Mouse (Mus musculus) activated CD4-positive, CD25-positive, alpha-beta regulatory T cell, adult 4 months (primary cell): ENCODE measurements around the gene Fam78b. TPM values are rescaled to one million over a fixed set of nuclear protein-coding genes. Genes with fewer than 3 reads are reported as not detected.

ENCODE experiments used
- ATAC-seq: one replicate; pipeline ENCODE4 v1.8.0; 2017
- polyA plus RNA-seq, 2 experiments: library from polyadenylated mRNA; unstranded; fragments of 100-300 nt; shearing (Covaris generic); gene quantifications; one replicate each; pipeline ENCODE4 v1.2.1; 2017

Gene Fam78b
- polyA plus RNA-seq, result not detected

GRCm38 (mm10) chr1:167001174-167001843, at the start of gene Fam78b:
Gene Fam78b, plus strand, starts transcription at chr1:167001417.
- no peak for ATAC-seq

DNA sequence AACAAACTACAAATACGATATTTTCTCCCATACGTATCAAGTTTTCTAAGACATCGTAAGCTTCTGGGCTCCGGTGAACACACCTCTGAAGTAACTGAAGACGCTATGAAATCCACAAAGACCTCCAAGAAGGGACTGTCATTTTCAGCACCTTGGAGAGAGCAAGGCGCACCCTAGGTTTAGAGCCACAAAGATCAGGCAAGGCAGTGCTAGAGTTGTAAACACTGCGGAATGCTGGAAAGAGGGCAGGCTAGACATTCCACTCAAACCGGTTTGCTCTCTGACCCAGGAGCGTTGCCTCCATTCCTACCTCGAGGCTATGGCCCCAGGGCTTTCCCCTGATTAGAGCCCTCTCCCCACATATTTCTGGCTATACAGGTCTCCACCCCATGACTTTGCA, 36.7 kb upstream of the Fam78b start:
- no peak for ATAC-seq

DNA sequence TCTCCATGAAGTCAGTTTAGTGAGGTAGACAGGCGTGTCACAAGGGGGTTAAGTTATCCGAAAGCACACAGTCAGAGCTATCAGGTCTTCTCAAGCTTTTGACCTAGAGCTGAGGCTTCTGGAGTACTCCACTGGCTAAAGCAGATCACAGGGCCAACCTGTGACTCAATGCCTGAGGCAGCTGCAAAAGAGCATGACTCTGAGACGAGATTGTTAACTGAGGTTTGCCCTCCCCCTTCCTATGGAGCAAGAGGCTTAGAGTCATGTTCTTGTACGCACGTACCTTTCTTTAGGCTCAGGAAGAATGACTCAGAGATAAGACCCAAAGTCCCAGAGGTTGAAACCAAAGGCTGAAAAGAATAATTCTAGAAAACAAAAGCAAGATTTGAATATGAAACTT, 32.9 kb upstream of the Fam78b start:
- no peak for ATAC-seq

- ATAC-seq, result no peak
Observed at GRCm38 (mm10) chr1:166973731-166974130, 27.5 kb upstream of the Fam78b start.

GRCm38 (mm10) chr1:166978611-166979010, 22.6 kb upstream of the Fam78b start:
- no peak for ATAC-seq

DNA sequence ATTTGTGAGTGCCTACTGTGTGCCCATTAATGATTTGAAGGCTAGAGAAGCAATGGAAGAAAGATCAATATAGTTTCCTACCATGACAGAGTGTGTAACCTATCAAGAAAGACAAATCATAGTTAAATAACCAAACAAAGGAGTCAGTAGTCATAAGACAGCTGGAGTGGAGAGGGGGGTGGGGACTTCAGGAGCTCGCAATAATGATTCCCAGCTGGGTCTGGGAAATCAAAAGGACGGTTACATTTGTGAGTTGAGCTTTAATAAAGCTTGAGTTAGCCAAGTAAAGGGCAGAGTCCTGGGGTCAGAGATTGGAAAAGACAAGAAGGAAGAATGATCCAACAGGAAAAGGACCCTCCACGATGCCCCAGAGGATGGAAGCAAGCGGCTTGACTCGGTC, 7.0 kb upstream of the Fam78b start:
- no peak for ATAC-seq

DNA sequence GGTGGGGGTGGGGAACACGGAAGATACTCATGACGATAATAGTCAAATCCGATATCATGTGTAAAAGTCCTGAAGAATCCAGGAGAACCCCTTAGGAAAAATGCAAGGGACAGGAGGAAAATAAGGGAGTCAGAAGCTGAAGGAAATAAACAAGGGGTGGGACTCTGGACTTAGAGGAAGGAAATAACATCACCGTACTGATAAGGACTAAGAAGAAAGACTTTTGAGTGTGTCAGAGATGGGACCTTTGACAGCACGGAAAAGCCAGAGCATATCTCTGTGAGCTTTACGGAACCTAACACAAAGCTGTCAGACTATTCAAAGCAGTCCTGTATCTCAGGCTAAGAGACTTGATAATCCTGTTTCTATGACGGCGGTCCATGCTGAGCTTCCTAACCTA, 5.0 kb upstream of the Fam78b start:
- ATAC-seq, result no peak

GRCm38 (mm10) chr1:166996811-166997210, 4.4 kb upstream of the Fam78b start:
- ATAC-seq, result no peak

- no peak for ATAC-seq
Observed at GRCm38 (mm10) chr1:167000529-167001173, 566 bp upstream of the Fam78b start.

GRCm38 (mm10) chr1:167001844-167002485, 748 bp downstream of the Fam78b start:
- ATAC-seq, result no peak

GRCm38 (mm10) chr1:167002486-167002850, 1.3 kb downstream of the Fam78b start:
- ATAC-seq, result no peak

DNA sequence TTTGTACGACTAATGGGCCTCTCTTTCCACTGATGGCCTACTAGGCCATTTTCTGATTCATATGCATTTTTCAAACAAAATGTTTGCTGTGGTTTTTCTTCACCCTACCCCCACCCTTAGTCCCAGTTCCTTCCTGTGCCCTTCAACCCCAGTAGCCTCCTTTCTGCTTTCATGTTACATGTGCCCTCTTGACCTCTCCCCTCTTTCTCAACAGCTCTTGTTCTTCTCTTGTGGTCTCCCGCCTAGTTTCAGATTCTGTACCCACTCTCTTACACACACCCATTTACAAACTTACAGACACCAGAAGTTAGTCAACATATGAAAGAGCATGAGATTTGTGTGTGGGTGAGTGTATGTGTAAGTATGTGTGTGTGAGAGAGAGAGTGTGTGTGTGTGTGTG, 3.4 kb downstream of the Fam78b start:
- no peak for ATAC-seq

GRCm38 (mm10) chr1:167007341-167007740, 6.1 kb downstream of the Fam78b start:
- no peak for ATAC-seq

DNA sequence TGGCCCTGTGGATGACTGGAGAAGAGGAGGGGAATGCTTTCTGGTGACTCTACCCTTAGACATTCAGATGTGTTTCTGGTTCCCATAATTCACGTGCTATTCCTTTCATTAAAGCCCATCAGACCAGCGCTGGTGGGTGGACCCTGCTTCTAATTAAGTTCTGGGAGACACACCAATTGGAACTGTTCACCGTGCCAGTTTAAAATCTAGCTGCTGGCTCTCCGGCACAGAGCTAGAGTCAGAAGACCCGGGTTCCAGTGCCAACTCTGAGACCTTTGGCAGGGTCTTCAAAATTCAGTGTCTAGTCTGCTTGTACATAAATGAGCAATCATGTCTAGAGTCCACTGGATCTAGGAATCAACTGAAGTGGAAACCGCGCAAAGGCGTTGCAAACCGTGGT, 9.0 kb downstream of the Fam78b start:
- ATAC-seq, result no peak

GRCm38 (mm10) chr1:167011301-167011700, 10.1 kb downstream of the Fam78b start:
- no peak for ATAC-seq

GRCm38 (mm10) chr1:167012616-167013015, 11.4 kb downstream of the Fam78b start:
- ATAC-seq, result no peak

DNA sequence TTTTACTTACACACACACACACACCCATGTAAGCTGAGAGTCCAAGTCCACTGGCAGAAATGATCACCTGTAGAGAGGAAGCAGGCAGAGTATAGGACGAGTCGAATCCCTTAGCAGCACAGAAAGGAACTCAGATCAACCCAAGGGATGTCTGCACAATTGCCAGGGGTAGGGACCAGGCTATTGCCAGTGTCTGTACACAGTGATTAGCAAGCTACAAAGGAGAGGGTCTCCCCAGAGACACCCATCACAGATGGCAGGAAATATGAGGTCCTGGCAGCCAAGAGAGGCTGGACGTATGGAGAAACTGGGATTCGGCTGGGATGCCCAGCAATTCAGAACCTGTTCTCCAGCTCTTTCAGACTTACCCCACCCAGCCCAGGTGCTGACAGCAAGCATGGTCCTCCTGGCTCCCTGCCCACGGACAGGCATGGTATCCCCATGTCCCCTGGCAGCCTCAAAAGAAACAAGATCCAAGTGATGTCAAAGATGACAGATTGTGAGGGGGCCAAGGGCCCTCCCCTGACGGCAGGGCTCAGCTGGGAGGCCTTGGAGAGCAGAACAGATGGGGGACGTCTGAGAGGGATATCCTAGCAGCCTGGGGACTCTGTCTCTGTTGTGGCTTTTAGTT, 12.1 kb downstream of the Fam78b start:
- ATAC-seq, result no peak

DNA sequence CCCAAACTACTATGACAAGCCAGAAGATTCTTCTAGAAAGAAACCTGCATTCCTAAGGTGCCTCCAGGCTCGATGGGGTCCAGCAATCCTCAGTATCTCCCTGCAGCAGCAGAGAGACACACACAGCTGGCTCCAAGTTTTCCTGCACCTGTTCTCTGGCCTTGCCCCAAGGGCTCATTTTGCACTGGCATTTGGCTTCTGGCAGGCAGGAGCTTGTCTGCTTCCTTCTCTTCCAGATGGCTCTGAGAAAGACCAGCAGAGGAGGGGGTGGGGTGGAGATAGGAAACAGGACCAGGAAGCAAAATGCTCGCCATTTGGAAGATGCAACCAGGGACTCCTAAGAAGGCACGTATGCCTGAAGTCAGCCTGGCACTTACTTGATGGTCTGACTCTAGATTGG, 15.1 kb downstream of the Fam78b start:
- no peak for ATAC-seq

DNA sequence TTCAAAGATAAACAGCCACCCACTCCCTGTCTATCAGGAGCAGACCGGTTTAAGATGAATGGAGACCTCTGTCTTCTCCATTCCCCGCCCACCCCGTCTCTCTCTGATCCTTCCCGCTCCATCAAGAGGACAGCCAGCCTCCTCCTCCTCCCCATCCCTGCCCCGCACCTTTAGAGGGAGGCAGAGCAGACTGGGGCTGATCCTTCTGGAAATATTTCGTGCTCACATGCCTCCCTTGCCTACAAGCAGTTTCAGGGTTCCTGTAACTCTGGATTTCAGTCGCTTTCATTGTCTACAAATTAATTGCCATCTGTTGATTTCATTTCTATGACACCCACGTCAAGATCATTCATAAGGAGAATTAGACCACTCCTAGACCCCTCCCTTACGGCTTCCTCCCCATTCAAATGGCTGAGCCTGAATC, 20.8 kb downstream of the Fam78b start:
- ATAC-seq, result no peak

DNA sequence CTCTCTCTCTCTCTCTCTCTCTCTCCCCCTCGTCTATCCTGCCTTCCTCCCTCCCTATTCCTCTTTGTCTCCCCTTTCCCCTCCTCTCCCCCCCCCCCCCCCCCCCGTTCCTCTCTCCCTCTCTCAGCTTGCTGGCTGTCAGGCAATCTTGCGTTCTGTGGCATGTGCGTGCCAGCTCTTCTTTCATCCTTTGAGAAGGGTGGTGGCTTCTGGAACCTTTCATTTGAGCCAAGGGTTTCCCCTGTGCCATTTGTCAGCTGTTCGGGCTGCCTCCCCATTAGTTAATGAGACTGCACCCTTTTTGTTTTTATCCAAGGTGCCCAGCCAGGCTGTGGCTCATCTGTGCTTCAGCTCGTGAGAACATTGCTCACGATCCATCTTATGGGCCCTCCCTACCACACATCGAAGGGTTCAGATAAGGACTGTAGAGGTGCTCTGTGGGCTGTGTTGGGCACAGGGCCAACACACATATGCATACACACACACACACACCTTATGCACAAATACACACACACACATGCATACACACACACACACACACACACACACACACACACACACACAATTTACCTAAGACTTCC, 21.4 kb downstream of the Fam78b start:
- ATAC-seq, result no peak

- no peak for ATAC-seq
Observed at GRCm38 (mm10) chr1:167023794-167024193, 22.6 kb downstream of the Fam78b start.

DNA sequence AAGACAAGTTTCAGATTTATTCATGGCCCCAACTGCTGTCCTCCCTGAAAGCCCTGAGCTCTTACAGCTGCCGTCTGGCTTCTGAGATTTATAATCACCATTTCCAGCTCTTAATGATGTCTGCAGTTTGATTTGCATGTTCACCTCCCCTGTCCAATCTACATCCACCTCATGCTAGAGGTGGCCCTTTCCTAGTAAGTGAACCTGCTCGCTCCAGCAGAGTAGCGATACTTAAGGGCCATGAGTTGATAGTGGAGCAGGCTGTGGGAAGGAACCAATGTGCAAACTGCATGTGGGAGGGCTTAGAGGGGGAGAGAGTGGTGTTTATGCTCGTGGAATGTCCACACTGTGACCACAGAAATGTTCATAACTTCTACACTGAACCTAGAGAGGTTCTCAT, 23.7 kb downstream of the Fam78b start:
- ATAC-seq, result no peak

GRCm38 (mm10) chr1:167032046-167032648, 30.9 kb downstream of the Fam78b start:
- no peak for ATAC-seq
